Mouse (Mus musculus) lung, postnatal 0 days (tissue): ENCODE results near the gene Ubr4.

Experiments used
- CTCF ChIP-seq: IDR thresholded peaks from 2 replicates; pipeline ENCODE4 v1.5.1; 2016; ENCODE audit warnings: antibody characterized with exemption, mild to moderate bottlenecking
- EP300 ChIP-seq: IDR thresholded peaks from 2 replicates; pipeline ENCODE4 v1.6.1; 2016; ENCODE audit warnings: antibody characterized with exemption, mild to moderate bottlenecking, control low read depth

GRCm38 (mm10) chr4:139360761-139361548, 8.5 kb downstream of the Ubr4 start:
- TF ChIP-seq CTCF (no peak), EP300 (no peak)
